Mouse (Mus musculus) heart, embryonic 10.5 days (tissue): Measurements from ENCODE around the gene Zfp599. TPM values are rescaled to one million over a fixed set of nuclear protein-coding genes. Genes with fewer than 3 reads are reported as not detected.

Experiments used
- DNase-seq: peaks from one replicate; pipeline ENCODE4 v3.0.0-alpha.2; 2017; ENCODE audit warnings: low spot score
- H3K27ac ChIP-seq: fragments of 300-500 bp; sonication (generic); 2 replicates; pipeline ENCODE4 v1.5.1; 2016; ENCODE audit warnings: mild to moderate bottlenecking
- H3K27me3 ChIP-seq: fragments of 300-500 bp; sonication (generic); 2 replicates; pipeline ENCODE4 v1.6.1; 2016; ENCODE audit warnings: mild to moderate bottlenecking; ENCODE audit not compliant: poor library complexity, insufficient read depth, severe bottlenecking
- H3K36me3 ChIP-seq: fragments of 300-500 bp; sonication (generic); 2 replicates; pipeline ENCODE4 v1.6.1; 2016; ENCODE audit warnings: mild to moderate bottlenecking, moderate library complexity
- H3K4me1 ChIP-seq: fragments of 300-500 bp; sonication (generic); 2 replicates; pipeline ENCODE4 v1.6.1; 2016; ENCODE audit warnings: mild to moderate bottlenecking
- H3K4me3 ChIP-seq: fragments of 300-500 bp; sonication (generic); 2 replicates; pipeline ENCODE4 v1.5.1; 2016; ENCODE audit warnings: mild to moderate bottlenecking, moderate library complexity
- H3K9me3 ChIP-seq: fragments of 300-500 bp; sonication (generic); 2 replicates; pipeline ENCODE4 v1.6.1; 2016; ENCODE audit warnings: mild to moderate bottlenecking, moderate library complexity
- WGBS: fragments of 180-500 bp; shearing (Covaris S2); methylation state at CpG from one replicate; pipeline ENCODE4 v1.1.7; 2016; 5-methylcytosine and 5-hydroxymethylcytosine counted together
- polyA plus RNA-seq: library from polyadenylated mRNA; unstranded; fragments of >200 nt; fragmentation: Nextera tagmentation; extraction: Ambion mirVana; gene quantifications from 2 replicates; pipeline ENCODE4 v1.2.1, GENCODE M21; 2016

Gene Zfp599
- polyA plus RNA-seq, 1 experiment from 2014 or later = 5.1 TPM

- H3K27ac ChIP-seq = no peak overlapping the region
- no peak for DNase-seq
- no peaks in the 10 kb centered on the region for H3K4me1 ChIP-seq
- no peaks in the 10 kb centered on the region for H3K27me3 ChIP-seq
- no peaks in the 10 kb centered on the region for H3K9me3 ChIP-seq
- 84% methylated on average over 2 of the region's 2 CpGs for WGBS
- no peaks in the 10 kb centered on the region for H3K36me3 ChIP-seq
- H3K4me3 ChIP-seq = no peak overlapping the region
Observed at GRCm38 (mm10) chr9:22214549-22214948, 45.1 kb downstream of the Zfp599 start.

GRCm38 (mm10) chr9:22213785-22214194, 45.9 kb downstream of the Zfp599 start:
- Histone ChIP-seq H3K4me1 (no peaks in the 10 kb centered on the region), H3K4me3 (no peak overlapping the region), H3K27me3 (no peaks in the 10 kb centered on the region), H3K36me3 (no peaks in the 10 kb centered on the region), H3K27ac (no peak overlapping the region), H3K9me3 (no peaks in the 10 kb centered on the region)
- DNase-seq = no peak
- WGBS = 61% methylated on average over 2 of the region's 2 CpGs

Other genes with a start within 250 kb of the Zfp599 start
- 0.15 and 0.29 TPM in 2 replicates for gene Elavl3, start 207.9 kb downstream of the Zfp599 start, polyA plus RNA-seq
- not detected in 2 replicates for gene Gm49318, start 188.6 kb downstream of the Zfp599 start, polyA plus RNA-seq
- 9.6 and 10.8 TPM in 2 replicates for gene Zfp653, start 188.5 kb downstream of the Zfp599 start, polyA plus RNA-seq
- 58.4 and 65.6 TPM in 2 replicates for gene Ecsit, start 174.5 kb downstream of the Zfp599 start, polyA plus RNA-seq
- gene Cnn1, start 160.7 kb downstream of the Zfp599 start, polyA plus RNA-seq = 246 and 375 TPM in 2 replicates
- gene Elof1, start 142.7 kb downstream of the Zfp599 start, polyA plus RNA-seq = 149 and 176 TPM in 2 replicates
- 62.3 and 67.2 TPM in 2 replicates for gene Acp5, start 124.2 kb downstream of the Zfp599 start, polyA plus RNA-seq
- 44.7 and 60.3 TPM in 2 replicates for gene Pigyl, start 103.0 kb downstream of the Zfp599 start, polyA plus RNA-seq
- gene Zfp872, start 71.8 kb downstream of the Zfp599 start, polyA plus RNA-seq = 0.11 TPM in 2 replicates
- gene Zfp809, start 34.2 kb downstream of the Zfp599 start, polyA plus RNA-seq = 17.2 and 19.2 TPM in 2 replicates
- 17.2 and 19.9 TPM in 2 replicates for gene Zfp810, start 47.8 kb upstream of the Zfp599 start, polyA plus RNA-seq
- gene Anln, start 129.3 kb upstream of the Zfp599 start, polyA plus RNA-seq = 45.7 and 56.3 TPM in 2 replicates
- 3.3 and 4.6 TPM in 2 replicates for gene 9530077C05Rik, start 151.6 kb upstream of the Zfp599 start, polyA plus RNA-seq
- gene Gm17545, start 194.4 kb upstream of the Zfp599 start, polyA plus RNA-seq = not detected in 2 replicates
- 37.8 and 52.6 TPM in 2 replicates for gene Rp9, start 209.8 kb upstream of the Zfp599 start, polyA plus RNA-seq
- gene Bbs9, start 215.8 kb upstream of the Zfp599 start, polyA plus RNA-seq = 6.7 and 7.2 TPM in 2 replicates